Mouse (Mus musculus) testis, adult 2 months (tissue): Measurements from ENCODE around the gene Dgcr2. TPM values are rescaled to one million over a fixed set of nuclear protein-coding genes. Genes with fewer than 3 reads are reported as not detected.

Experiments
- H3K27ac ChIP-seq: fragments of 200-500 bp; 2 replicates; pipeline ENCODE4 v1.5.1; 2012; ENCODE audit warnings: low read depth, low read length; ENCODE audit not compliant: control insufficient read depth, insufficient read depth
- H3K27me3 ChIP-seq: fragments of 200-500 bp; 2 replicates; pipeline ENCODE4 v1.6.1; 2012; ENCODE audit warnings: mild to moderate bottlenecking, low read length, moderate library complexity; ENCODE audit not compliant: control insufficient read depth, insufficient read depth
- H3K36me3 ChIP-seq: fragments of 200-500 bp; 2 replicates; pipeline ENCODE4 v1.6.1; 2012; ENCODE audit warnings: mild to moderate bottlenecking, low read length; ENCODE audit not compliant: control insufficient read depth, insufficient read depth
- H3K4me1 ChIP-seq: fragments of 200-500 bp; 2 replicates; pipeline ENCODE4 v1.6.1; 2012; ENCODE audit warnings: low read length; ENCODE audit not compliant: control insufficient read depth, insufficient read depth
- H3K4me3 ChIP-seq: fragments of 200-500 bp; 2 replicates; pipeline ENCODE4 v1.5.1; 2012; ENCODE audit warnings: low read depth, mild to moderate bottlenecking, low read length, moderate library complexity, mixed read lengths; ENCODE audit not compliant: control insufficient read depth
- CTCF ChIP-seq: fragments of 200-500 bp; IDR thresholded peaks from 2 replicates; pipeline ENCODE4 v1.5.1; 2012; ENCODE audit warnings: low read depth, mild to moderate bottlenecking, inconsistent platforms, low read length, moderate library complexity; ENCODE audit not compliant: control insufficient read depth, insufficient read depth, insufficient replicate concordance
- POLR2A ChIP-seq: fragments of 200-500 bp; IDR thresholded peaks from 2 replicates; pipeline ENCODE4 v1.6.1; 2012; ENCODE audit warnings: low read depth, mild to moderate bottlenecking, inconsistent platforms, low read length, moderate library complexity; ENCODE audit not compliant: control insufficient read depth
- polyA plus RNA-seq: library from polyadenylated mRNA; depleted of rRNA; stranded (reverse); fragments of >200 nt; gene quantifications from 2 replicates; pipeline ENCODE4 v1.2.3, GENCODE M21; 2012

The Dgcr2 gene
- polyA plus RNA-seq, 1 experiment, result 263 TPM

- Histone ChIP-seq H3K4me1 (peaks cover 2% of the 10 kb centered on the region; the same call in 1 of the 2 replicates), H3K36me3 (no peaks in the 10 kb centered on the region), H3K27ac (no peak overlapping the region), H3K27me3 (no peaks in the 10 kb centered on the region), H3K4me3 (no peak overlapping the region)
- TF ChIP-seq CTCF, result no peak
- no peak for TF ChIP-seq POLR2A
Measured at GRCm38 (mm10) chr16:17882196-17882595, 16.2 kb downstream of the Dgcr2 start.

- Histone ChIP-seq H3K4me1 (peaks cover 2% of the 10 kb centered on the region; the same call in 1 of the 2 replicates), H3K4me3 (no peak overlapping the region), H3K36me3 (no peaks in the 10 kb centered on the region), H3K27ac (no peak overlapping the region), H3K27me3 (no peaks in the 10 kb centered on the region)
- TF ChIP-seq CTCF (no peak), POLR2A (no peak)
Measured at GRCm38 (mm10) chr16:17879571-17879970, 18.8 kb downstream of the Dgcr2 start.

DNA sequence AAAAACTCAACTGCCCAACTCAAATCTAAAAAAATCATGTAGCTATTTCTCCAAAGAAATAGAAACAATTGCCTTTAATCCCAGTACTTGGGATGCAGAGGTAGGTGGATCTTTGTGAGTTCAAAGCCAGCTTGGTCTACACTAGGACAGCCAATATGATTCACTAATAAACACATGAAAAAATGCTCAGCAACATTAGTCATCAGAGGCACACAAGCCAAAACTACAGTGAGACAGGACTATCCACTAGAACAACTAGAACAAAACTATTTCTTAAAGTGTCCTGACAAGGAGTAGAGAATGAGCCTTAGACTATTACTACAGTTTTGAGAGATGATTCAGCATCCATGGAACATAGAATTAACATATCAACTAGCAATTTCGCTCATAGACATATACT, 22.3 kb downstream of the Dgcr2 start:
- TF ChIP-seq POLR2A (no peak), CTCF (no peak)
- Histone ChIP-seq H3K27me3 (no peaks in the 10 kb centered on the region), H3K27ac (no peak overlapping the region), H3K36me3 (no peaks in the 10 kb centered on the region), H3K4me1 (peaks cover 2% of the 10 kb centered on the region; the same call in 1 of the 2 replicates), H3K4me3 (no peak overlapping the region)

- H3K27ac ChIP-seq, result no peak overlapping the region
- no peaks in the 10 kb centered on the region for H3K36me3 ChIP-seq
- H3K4me1 ChIP-seq, result peaks cover 2% of the 10 kb centered on the region; the same call in 1 of the 2 replicates
- H3K27me3 ChIP-seq, result no peaks in the 10 kb centered on the region
- no peak for TF ChIP-seq POLR2A
- H3K4me3 ChIP-seq, result no peak overlapping the region
Measured at GRCm38 (mm10) chr16:17875174-17875573, 23.2 kb downstream of the Dgcr2 start.

DNA sequence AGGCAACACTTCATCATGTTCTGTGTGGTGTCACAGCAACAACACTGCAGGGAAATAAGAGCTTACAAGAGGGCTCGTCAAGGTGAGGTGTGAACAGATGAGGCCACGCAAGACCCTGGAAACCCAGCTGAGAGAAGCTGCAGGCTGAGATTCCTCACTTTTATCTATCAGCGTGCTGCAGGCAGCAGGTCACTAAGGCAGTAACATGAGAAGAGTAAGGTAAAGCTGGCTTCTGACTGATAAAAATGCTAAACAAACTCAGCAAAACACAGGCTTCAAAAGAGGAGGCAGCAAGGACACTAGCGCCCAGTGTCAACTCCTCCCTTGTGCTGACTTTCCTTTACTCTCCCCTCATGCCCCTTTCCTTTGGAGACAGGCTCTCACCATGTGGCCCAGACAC, 25.4 kb downstream of the Dgcr2 start:
- Histone ChIP-seq H3K27me3 (no peaks in the 10 kb centered on the region), H3K36me3 (no peaks in the 10 kb centered on the region), H3K4me3 (no peak overlapping the region), H3K27ac (no peak overlapping the region), H3K4me1 (no peaks in the 10 kb centered on the region)
- TF ChIP-seq CTCF (no peak), POLR2A (no peak)

GRCm38 (mm10) chr16:17871248-17871647, 27.1 kb downstream of the Dgcr2 start:
- H3K4me3 ChIP-seq, result no peak overlapping the region
- no peaks in the 10 kb centered on the region for H3K4me1 ChIP-seq
- no peaks in the 10 kb centered on the region for H3K27me3 ChIP-seq
- H3K27ac ChIP-seq, result no peak overlapping the region
- TF ChIP-seq CTCF, result no peak
- no peak for TF ChIP-seq POLR2A
- no peaks in the 10 kb centered on the region for H3K36me3 ChIP-seq

DNA sequence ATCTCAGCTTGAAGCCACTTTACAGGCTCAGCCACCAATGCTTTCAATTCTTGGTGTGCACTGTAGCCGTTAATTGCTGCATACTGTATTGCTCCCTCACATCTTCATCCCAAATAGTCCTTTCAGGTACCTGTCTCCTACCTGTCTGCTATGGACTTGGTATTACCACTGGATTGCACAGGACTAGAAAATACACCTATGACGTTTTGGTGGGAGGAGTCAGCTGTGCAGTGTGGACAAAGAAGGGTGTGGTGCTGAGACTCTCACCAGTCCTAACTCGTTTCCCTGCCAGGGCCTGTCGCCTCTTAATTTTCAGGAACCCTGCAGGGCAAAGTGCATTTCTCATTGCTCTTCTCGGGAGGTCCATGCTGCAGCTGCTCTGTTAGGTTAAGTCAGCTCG, 32.6 kb downstream of the Dgcr2 start:
- TF ChIP-seq POLR2A, result no peak
- no peak for TF ChIP-seq CTCF
- no peaks in the 10 kb centered on the region for H3K4me1 ChIP-seq
- H3K27me3 ChIP-seq, result no peaks in the 10 kb centered on the region
- no peak overlapping the region for H3K4me3 ChIP-seq
- H3K36me3 ChIP-seq, result no peaks in the 10 kb centered on the region
- no peak overlapping the region for H3K27ac ChIP-seq

DNA sequence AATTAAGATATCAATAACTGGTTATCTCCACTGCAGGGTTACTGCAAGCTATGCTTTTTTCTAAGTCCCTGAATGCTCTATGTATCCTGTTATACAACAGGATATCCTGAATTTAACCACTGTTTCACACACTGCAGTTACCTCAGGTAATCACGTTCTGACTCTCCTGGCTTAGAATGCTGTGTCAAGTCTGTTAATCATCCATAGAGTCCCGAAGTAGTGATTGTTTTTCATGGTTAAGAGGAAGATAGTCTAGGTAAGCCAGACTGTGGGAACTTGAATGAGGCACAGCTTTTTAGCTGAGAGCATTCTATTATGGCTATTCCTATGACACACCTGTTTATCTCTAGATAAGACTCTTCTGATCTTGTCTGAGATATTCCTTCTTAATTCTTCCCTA, 33.1 kb downstream of the Dgcr2 start:
- Histone ChIP-seq H3K4me1 (no peaks in the 10 kb centered on the region), H3K27me3 (no peaks in the 10 kb centered on the region), H3K4me3 (no peak overlapping the region), H3K27ac (no peak overlapping the region), H3K36me3 (no peaks in the 10 kb centered on the region)
- TF ChIP-seq CTCF (no peak), POLR2A (no peak)
